Mouse (Mus musculus) hindlimb bud, embryonic 11.5 days (tissue): Measurements from ENCODE around the gene Rnf114.

Source experiments
- DNase-seq: peaks from one replicate; pipeline ENCODE4 v3.0.0-alpha.2; 2012; ENCODE audit warnings: low read depth, low spot score; ENCODE audit errors: extremely low spot score

The Rnf114 gene

DNA sequence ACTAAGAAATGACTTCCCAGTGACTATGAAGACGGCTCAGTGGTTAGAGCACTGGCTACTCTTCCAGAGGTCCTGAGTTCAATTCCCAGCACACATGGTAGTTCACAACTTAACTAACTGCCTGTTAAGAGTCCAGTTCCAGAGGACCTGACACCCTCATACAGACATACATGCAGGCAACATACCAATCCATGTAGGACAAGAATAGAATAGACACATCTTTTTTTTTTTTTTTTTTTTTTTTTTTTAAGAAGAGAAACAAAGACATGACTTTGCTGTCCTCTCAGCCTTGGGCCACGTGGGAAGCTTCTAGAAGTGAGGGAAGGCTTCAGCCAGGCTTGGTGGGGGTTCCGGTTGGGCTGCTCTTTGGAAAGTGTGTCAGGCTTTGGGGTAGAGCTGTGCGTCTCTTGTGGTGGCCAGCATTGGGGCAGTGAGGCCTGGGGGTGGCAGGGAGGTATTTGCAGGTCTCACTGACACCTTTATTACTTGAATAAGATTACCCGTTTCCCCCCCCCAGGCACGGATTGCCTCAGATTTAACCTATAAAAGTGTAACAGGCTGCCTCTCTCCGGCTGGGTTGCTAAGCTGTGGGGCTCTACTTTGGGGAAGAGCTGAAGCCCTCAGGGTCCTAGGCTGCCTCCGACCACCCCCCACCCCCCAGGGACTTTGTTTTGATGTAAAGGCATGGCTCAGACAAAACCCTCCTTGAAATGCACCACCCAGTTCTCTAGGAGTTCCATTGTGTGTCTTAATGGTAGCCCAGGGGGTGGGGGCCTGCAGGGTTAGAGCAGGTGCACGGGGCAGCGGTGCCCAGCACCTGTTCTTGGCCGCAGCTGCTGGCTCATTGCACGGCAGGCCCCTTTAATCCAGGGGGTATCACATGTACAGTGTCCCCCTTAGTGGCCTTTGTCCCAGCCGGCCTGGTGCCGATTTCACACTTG lies 47.4 kb downstream of the Rnf114 start:
- no peak for DNase-seq

DNA sequence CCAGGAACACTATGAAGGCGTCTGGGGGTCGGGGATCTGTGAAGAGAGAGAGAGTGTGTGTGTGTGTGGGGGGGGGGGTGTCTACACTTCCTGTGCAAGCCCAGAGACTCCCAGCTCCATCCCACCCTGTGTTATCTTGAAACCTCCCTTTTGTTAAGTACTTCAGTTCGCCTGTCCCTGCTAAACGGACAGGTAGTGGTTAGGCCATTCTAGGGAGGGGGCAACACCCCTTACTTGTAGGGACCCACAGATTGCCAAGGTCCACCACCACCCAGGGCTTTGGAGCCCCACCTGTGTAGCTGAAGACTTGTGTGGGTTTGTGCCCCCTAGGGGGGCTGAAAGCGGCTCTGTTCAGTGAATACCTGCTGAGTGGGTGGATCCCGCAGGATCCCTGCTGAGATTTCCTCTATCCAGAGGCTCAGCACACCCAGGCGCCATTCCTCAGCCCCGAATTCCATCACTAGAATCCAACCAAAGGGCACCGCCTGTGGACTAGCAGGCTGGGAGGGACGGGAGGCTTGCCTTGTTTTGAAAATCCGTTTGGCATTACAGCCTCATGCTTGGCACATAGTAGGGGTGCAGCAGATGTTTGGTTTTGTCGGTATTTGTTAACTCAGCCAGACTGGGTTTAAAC lies 48.1 kb downstream of the Rnf114 start:
- no peak for DNase-seq

DNA sequence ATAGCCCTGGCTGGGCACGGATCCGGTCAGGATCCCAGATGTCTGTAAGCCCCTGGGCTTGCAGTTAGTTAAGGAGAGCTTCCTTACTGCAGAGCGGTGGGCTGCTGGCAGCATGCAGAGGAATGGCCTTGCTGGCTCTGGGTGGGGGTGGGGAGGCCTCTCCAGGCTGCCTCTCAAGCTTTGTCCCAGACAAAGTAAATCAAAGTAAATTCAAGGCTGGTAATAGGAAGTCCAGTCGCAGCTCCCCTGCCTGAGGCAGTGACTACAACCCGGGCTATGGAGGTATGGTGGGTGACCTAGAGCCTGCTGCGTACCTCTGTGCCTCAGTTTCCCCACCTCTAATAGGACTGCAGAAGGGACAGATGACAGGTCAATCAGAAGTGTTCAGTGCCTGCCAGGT lies 48.9 kb downstream of the Rnf114 start:
- no peak for DNase-seq

DNA sequence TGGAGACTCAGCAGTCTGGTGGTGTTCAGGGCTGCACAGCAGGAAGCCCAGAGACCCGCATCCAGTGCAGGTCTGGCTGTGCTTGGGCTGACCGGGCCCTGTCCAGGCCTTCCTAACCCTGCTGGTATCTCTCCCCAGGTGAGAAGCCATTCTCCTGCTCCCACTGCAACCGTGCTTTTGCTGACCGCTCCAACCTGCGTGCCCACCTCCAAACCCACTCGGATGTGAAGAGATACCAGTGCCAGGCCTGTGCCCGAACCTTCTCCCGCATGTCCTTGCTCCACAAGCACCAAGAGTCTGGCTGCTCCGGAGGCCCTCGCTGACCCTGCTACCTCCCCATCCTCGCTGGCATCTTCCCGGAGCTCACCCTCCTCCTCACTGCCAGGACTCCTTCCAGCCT lies 49.3 kb downstream of the Rnf114 start:
- DNase-seq, result no peak

DNA sequence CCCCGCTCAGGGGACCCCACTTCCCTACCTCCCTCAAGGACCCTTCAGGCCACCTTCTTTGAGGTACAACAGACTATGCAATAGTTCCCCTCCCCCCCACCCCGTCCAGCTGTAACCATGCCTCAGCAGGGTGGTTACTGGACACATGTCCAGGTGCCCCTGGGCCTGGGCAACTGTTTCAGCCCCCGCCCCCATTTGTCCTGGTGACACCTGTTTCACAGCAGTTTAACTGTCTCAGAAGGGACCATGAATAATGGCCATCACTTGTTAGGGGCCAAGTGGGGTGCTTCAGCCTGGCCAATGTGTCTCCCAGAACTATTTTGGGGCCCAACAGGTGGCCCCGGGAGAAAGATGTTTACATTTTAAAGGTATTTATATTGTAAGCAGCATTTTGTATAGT lies 49.9 kb downstream of the Rnf114 start:
- DNase-seq, result no peak

DNA sequence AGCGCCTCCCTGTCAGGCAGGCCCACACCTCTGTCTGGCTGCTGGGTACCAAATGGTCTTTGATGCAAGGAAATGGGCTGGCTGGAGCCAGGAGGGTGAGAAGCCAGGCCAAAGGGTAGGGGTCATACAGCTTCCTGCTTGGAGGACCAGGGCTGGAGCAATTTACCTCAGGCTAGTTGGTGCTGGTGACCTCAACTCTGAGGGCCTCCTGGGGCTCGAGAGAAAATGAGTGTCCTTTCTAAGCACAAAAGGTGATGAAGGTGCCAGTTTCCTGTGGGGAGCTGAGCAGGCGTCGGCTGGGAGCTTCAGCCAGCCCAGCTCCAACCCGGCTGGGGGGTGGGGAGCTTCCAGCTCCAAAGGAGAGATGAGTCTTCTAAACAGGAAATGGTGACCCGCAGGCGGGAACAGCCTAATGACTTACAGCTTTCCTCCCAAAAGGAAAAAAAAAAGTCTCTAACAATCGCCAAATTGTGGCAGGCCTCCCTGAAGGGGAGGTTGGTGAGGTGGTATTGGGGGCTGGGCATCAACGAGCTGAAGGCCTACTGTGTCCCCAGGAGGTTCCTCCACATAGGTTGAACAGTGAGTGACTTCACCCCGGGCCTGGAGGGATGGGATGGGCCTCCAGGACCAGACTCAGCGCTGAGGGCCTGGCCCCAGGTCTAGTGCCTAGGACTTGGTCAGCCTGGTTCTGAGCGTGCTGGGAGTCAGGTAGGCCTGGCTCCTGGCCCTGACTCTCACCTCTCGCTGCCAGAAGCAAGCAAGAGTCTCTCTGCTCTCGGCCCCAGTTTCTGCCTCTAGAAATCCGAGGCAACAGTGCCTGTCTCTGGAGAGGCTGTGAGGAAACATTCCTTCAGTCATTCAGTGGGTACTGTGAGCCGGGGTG lies 50.9 kb downstream of the Rnf114 start:
- no peak for DNase-seq

DNA sequence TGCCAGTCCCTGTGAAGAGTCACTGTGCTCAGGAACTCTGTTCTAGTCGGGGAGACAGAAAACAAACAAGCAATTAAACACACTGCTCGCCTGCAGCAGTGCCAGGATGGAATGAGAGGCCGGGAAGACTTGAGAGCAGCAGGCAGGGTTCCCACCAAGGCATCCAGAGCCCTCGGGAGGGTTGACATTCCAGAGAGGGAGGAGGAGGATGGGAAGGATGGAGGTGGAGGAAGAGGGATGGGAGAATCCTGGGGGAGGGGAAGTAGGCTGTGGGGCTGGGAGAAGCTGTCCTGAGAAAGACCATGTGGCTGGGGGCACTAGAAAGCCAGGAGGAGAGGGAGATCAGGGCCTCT lies 51.5 kb downstream of the Rnf114 start:
- DNase-seq, result no peak

DNA sequence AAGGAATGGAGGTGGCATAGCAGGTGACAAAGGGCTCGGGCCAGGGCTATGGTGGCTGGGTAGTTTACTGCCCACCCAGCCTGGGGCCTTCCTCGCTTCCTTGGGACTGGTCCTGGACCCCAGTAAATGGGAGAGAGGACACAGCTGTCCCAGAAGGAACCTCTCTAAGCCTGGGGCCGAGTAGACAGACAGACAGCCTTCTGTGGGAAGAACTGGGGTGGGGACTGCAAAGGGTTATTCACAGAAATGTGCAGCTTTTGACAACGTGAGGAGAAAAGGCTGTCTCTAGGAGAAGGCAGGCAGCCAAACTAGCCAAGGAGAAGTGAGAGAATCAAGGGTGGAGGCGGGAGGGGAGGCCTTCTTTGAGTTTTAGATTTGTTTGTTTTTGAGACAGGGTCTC lies 52.0 kb downstream of the Rnf114 start:
- no peak for DNase-seq

DNA sequence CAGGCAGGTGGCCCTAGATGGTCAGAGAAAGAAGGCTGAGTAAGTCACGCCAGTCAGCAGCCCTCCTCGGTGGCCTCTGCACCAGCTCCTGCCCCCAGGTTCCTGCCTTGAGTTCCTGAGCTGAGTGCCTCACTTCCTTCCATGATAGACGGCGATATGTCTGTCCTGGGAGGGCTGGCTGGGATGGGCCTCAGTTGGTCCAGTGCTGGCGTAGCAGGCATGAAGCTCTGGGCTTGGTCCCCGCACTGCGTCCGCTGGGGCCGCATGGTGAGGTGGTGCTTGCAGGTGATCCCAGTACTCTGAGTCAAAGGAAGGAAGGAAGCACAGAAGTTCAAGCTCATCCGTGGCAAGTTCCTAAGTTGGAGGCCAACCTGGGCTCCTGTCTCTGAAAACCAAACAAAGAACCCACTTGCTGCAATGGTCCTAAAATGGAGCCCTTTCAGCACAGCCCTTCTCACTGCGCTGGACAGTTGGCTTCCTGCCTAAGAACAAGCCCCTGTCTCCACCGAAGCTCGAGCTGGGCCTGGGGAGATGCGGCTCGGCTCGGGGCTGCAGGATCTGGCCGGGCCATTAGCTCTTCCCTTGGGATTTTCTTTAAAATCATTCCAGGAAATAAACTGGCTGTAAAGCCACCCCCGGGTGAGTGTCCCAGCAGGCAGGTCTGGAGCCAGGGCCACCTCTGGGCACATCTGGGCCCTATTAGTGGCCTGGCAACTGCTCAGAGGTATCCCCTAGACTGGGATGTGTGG lies 54.2 kb downstream of the Rnf114 start:
- no peak for DNase-seq

DNA sequence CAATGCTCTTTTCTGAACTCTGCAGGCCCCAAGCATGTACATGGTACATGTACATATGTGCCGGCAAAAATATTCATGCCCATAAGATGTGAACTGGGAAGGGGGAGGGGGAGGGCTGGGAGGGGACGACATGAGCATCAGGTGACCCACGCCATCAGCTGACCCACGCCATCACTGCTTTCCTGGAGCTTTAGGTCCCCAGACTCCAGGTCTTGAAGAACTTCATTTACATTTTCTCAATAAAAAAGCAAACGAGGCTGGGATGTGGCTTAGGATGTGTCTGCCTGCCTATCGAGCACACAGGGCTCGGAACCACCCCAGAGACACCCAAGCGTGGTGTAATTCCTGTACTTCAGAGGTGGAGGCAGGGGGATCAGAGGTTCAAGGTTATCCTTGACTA lies 55.0 kb downstream of the Rnf114 start:
- no peak for DNase-seq

DNA sequence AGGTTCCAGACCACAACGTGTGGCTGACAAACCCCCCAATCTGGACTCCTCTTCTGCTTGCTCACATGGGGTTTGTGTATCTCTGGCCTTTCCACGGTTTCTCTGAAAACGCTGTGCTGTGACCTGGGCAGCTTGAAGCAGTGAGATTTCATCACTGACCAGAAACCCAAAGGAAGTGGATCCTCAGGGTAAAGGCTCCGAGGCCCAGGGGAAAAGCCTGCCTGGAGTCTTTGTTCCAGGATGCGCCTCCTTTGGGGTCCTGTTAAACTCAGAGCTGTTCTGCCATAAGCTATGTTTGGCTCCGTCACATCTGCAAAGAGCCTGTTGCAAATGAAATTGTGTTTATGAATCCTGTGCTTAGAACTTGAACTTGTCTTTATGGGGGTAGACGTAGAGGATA lies 56.5 kb downstream of the Rnf114 start:
- no peak for DNase-seq

DNA sequence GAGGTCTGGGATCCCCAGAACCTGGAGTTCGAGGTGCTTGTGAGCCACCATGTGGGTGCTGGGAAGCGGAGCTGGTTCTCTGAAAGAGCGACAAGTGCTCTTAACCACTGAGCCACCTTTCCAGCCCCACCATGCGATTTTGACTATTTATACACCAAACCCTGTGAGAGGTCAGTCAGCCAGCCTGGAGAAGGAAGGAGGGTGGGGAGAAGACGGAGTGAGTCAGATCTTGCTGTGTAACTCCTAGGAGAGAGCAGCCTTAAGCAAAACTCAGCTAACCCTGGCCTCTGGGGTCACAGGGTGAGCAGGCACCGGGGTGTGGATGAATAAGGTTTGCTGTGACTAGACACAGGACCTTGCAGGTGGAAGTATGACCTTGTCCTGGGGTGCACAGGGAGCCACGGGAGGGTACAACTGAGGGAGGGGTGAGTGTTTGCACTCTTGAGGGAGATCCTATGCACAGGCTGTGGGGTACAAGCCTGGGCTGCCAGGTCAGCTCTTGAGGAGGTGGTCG lies 58.0 kb downstream of the Rnf114 start:
- DNase-seq, result no peak

DNA sequence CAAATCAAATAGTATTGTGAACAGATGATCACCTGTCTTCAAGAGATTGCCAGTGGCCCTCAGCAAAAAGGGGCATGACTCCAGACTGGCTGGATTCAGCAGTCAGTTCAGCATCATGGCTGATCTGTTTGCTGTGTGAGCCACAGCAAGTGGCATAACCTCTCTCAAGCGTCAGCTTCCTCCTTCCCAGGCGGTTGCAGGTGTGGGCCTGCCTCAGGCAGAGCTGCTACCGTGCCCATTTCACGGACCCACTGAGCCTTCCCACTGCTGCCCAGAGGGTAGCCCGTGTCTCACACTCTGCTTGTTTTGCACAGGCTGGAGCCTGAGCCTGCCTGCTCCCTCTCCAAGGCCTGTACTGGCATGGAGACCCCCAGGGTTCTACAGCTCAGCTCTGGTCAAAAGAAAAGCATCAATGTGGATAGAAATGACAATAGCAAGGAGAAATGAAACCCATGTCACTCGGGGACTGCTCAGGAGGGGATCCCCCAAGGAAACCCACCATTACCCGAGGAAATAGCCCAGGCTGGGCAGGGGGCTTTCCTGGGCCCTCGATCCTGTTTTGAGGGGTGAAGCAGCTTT lies 59.0 kb downstream of the Rnf114 start:
- DNase-seq, result no peak

DNA sequence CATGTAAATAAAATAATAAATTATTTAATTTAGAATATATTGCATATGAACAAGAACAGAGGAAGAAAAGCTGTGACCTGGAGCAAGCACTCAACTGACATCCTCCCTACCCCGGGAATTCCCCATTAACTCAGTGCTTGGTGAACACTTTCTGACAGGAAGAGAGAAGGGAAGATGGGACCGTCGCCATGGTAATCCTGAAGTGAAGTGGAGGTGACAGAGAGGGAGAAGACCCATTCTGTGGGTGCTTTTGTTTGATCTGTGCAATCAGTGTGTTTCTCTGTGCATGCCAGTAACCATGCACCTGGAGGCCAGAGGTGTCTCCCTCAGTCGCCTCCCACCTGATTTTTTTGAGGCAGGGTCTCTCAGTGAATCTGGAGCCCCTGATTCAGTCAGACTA lies 59.8 kb downstream of the Rnf114 start:
- no peak for DNase-seq

DNA sequence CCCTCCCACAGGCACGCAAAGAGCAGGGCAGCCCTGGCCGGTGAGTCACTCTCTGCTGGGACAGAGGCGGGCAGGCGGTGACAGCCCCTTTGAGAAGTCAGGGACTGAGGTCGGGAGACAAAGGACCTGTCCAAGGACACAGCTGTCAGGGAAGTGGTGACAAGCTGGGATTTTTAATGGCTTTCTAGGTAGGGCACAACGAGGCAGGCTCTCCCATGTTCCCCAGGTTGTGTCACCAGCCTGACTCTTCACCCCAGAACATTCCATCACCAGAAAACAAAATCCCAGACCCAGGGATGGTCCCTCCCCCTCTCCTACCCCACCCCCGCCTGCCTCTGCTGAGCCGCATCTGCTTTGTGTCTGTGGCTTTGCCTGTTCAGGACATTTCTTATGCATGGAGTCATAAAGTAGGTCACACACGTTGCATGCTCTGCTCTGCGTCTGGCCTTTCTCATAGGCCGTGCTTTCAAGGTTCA lies 60.5 kb downstream of the Rnf114 start:
- no peak for DNase-seq

DNA sequence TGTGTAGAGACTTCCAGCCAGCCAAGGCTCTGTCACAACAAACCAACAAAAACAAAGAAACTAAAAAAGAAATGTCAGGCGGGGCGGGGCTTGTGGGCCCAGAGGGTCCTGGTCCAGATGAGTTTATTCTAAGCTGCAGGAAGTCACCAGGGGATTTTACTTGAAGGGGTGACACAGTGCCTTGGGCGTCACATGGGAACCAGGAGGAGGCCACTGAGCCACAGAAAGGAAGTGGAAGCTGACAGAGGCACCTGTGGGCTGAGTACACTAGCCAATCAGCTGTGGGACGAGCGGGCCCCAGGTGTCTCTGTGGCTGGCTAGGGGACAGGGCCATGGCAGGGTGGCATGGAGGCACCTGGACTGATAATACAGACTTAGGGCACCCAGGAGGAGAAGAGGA lies 63.3 kb downstream of the Rnf114 start:
- no peak for DNase-seq

DNA sequence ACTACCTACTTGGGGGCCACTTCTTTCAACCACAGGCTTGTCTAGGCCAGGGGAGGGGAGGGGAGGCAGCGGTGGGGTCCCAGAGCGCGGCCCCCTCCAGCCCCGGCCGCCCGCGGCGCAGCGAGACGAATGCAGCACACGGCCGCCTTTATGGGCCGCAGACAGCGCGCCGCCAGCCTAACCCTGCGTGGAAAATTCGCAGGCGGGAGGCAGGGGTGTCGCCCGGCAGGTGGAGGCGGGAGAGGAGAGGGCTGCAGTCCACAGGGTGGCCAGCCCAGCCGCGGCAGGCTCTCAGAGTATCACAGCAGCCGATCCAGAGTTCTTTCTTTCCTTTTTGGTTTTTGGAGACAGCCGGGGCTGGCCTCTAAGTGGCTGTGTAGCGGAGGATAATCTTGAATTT lies 67.0 kb downstream of the Rnf114 start:
- no peak for DNase-seq

DNA sequence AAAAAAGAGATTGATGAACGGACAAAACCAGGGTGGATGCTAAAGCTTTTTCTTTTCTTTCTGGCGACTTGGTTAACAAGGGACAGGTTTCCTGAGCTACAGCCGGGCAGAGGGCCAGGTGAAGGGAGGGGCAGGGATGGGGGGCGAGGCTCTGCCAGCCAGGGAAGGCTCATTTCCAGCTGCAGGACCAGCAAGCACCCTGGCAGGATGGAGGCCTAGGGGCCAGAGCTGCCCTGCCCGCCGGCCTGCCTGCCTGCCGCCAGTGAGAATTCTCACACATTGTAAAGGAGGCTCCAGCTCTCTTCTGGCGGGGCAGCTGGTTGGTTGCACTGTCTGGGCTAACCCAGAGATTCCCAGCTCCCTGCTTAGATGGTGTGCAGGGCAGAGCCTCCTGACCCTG lies 69.7 kb downstream of the Rnf114 start:
- no peak for DNase-seq

DNA sequence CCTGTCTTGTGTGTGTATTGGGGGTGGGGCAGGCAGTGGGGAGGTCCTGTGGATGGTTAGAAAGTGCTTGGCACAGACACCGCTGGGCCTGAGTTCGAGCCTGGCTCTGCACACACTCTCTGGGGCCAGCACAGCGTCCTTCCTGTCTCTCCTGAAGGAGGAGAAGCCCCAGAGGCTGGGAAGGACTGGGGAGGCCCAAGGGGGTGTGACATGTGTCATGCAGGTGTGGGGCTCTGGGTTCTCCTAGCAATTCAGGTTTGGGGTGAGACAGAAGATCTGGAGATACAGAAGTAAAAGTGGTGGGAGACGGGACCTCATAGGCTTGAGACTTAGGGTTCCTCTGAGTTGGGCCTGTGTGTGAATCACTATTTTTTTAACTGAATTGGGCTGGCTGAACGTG lies 70.6 kb downstream of the Rnf114 start:
- DNase-seq, result no peak

DNA sequence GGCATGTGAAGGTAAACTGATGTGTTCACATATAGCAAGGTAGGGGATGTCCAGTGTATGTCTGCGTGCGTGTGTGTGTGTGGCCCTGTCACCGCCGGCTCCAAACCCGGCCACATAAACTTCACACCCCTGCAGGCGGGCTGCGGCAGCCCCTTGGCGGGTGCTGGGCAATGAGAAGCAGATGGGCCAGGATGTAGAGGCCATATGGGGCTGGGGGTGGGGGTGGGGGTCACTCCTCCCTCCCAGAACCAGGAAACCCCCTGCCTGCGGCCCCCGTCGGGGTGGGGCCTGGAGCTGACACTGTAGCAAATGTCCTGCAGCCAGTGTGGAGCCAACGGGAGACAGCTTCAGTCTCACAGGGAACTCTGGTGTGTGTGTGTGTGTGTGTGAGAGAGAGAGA lies 71.3 kb downstream of the Rnf114 start:
- DNase-seq, result no peak
